Comparison of ENCODE assay signal across 12 mouse cellular contexts in genomic region chr4:47912259-47912658, GRCm38 (mm10).
DNase-seq lines count a peak whose midpoint lies in the region; ATAC-seq and TF ChIP-seq lines count a peak whose summit lies in the region.
"Had no signal": no experiment of that assay in that cellular context is flagged by ENCODE, and none has a peak within 500 bp of the region (broad histone marks: within the 10 kb centered on the region; RNA-seq: fewer than 3 reads in every experiment).

No protein-coding gene starts in this region.

- H3K4me3 ChIP-seq in heart, postnatal 0 days (ENCODE audit: low read depth, low read length) = no peak overlapping the region
- H3K4me3 ChIP-seq in lung, postnatal 0 days (ENCODE audit: low read depth, low read length) = no peak overlapping the region
- H3K4me3 ChIP-seq: heart, embryonic 15.5 days; limb, embryonic 10.5 days had no signal

- H3K9ac ChIP-seq in heart, postnatal 0 days (replicated peaks; ENCODE audit: low read depth, low read length) = no peak overlapping the region
- no peak overlapping the region for H3K9ac ChIP-seq in lung, postnatal 0 days (replicated peaks; ENCODE audit: low read depth)
- H3K9ac ChIP-seq: heart, embryonic 15.5 days had no signal

- H3K36me3 ChIP-seq in heart, postnatal 0 days (replicated peaks; ENCODE audit: control insufficient read depth, insufficient read depth, low read length) = no peaks in the 10 kb centered on the region
- no peaks in the 10 kb centered on the region for H3K36me3 ChIP-seq in lung, postnatal 0 days (ENCODE audit: insufficient read depth, low read length)
- H3K36me3 ChIP-seq: heart, embryonic 15.5 days; limb, embryonic 10.5 days had no signal

- 0 out of 2 replicates have a peak, but pooled peaks have one; percentile 17 for TF ChIP-seq CTCF in heart, postnatal 0 days (IDR thresholded peaks at IDR 0.05; ENCODE audit: low read depth)
- TF ChIP-seq CTCF in lung, postnatal 0 days (IDR thresholded peaks at IDR 0.05) = peak; percentile 33; the same call in 1 of the 2 replicates

- ATAC-seq in heart, postnatal 0 days (ENCODE audit: insufficient read depth, low read depth) = no peak
- no peak for ATAC-seq in lung, postnatal 0 days
- ATAC-seq: midbrain, embryonic 16.5 days had no signal

- no peak for TF ChIP-seq EP300 in heart, postnatal 0 days (IDR thresholded peaks at IDR 0.05; ENCODE audit: low read depth)
- TF ChIP-seq EP300 in lung, postnatal 0 days (IDR thresholded peaks at IDR 0.05) = no peak

- no peak overlapping the region for H3K4me2 ChIP-seq in heart, postnatal 0 days (ENCODE audit: low read depth, low read length)
- H3K4me2 ChIP-seq in lung, postnatal 0 days (replicated peaks; ENCODE audit: low read depth, low read length) = no peak overlapping the region
- H3K4me2 ChIP-seq: heart, embryonic 15.5 days had no signal

- H3K27ac ChIP-seq in heart, postnatal 0 days (ENCODE audit: low read depth) = no peak overlapping the region
- H3K27ac ChIP-seq in lung, postnatal 0 days (ENCODE audit: low read length) = no peak overlapping the region
- H3K27ac ChIP-seq: heart, embryonic 15.5 days; limb, embryonic 10.5 days had no signal

- intact Hi-C loops in heart, postnatal 36 days (cut with DNase I) = loop anchor here (10.0 kb wide), 1 partner anchor 327 kb away; no protein-coding TSS in a partner anchor
- intact Hi-C loops in left cerebral cortex, postnatal 4 days (cut with DNase I) = no loop called here

- no peak for DNase-seq in heart, postnatal 0 days (ENCODE audit: low spot score)
- DNase-seq in heart, postnatal 36 days = no peak
- no peak for DNase-seq in lung, postnatal 0 days (ENCODE audit: low spot score)
- no peak for DNase-seq in lung, postnatal 10 days
- DNase-seq in R1 (ENCODE audit: low read depth, low spot score) = peak; percentile 68
- DNase-seq in left cerebral cortex, postnatal 4 days = no peak
- no peak for DNase-seq in layer of hippocampus, adult 8-10 months (ENCODE audit: low spot score in 2 of 2)
- DNase-seq: cerebellum, adult 11 months; kidney, postnatal 14 days had no signal

- WGBS in heart, postnatal 0 days = 68% methylated on average over 1 of the region's 1 CpGs
- 64% methylated on average over 1 of the region's 1 CpGs for WGBS in lung, postnatal 0 days

- H3K27me3 ChIP-seq in heart, postnatal 0 days (ENCODE audit: control insufficient read depth, insufficient read depth, low read length) = no peaks in the 10 kb centered on the region
- no peaks in the 10 kb centered on the region for H3K27me3 ChIP-seq in lung, postnatal 0 days (replicated peaks; ENCODE audit: insufficient read depth, low read length)
- H3K27me3 ChIP-seq: heart, embryonic 15.5 days had no signal

- 0 out of 2 replicates have a peak, but pooled peaks cover 5% of the 10 kb centered on the region for H3K9me3 ChIP-seq in heart, postnatal 0 days (replicated peaks; ENCODE audit: control insufficient read depth, low read length)
- H3K9me3 ChIP-seq in lung, postnatal 0 days (ENCODE audit: low read length) = no peaks in the 10 kb centered on the region
- H3K9me3 ChIP-seq: heart, embryonic 15.5 days; limb, embryonic 10.5 days had no signal

- no peaks in the 10 kb centered on the region for H3K4me1 ChIP-seq in heart, postnatal 0 days (ENCODE audit: control insufficient read depth, insufficient read depth)
- H3K4me1 ChIP-seq in lung, postnatal 0 days (ENCODE audit: insufficient read depth, low read depth, low read length) = no peaks in the 10 kb centered on the region
- H3K4me1 ChIP-seq: heart, embryonic 15.5 days; limb, embryonic 10.5 days had no signal
